Mouse (Mus musculus) natural killer cell, adult 2 months (primary cell): ENCODE data around the gene Dnaja4.

Source experiments
- DNase-seq, 2 experiments: peaks; one replicate each; pipeline ENCODE4 v3.0.0; 2022; ENCODE audit warnings: low spot score in 2 of 2

The Dnaja4 gene

GRCm38 (mm10) chr9:54751684-54752083 lies 53.0 kb downstream of the Dnaja4 start:
- no peak for DNase-seq

- DNase-seq = no peak
Observed at GRCm38 (mm10) chr9:54752201-54752943, 53.7 kb downstream of the Dnaja4 start.

GRCm38 (mm10) chr9:54752944-54753295 lies 54.2 kb downstream of the Dnaja4 start:
- DNase-seq = no peak

- no peak for DNase-seq
Observed at GRCm38 (mm10) chr9:54759592-54759991, 60.9 kb downstream of the Dnaja4 start.

GRCm38 (mm10) chr9:54764091-54764490 lies 65.4 kb downstream of the Dnaja4 start:
- no peak for DNase-seq

GRCm38 (mm10) chr9:54764561-54765217 lies 66.0 kb downstream of the Dnaja4 start, which contains the start of gene Crabp1:
Crabp1 (plus strand) TSS chr9:54764748.
- no peak for DNase-seq

- DNase-seq = no peak
Observed at GRCm38 (mm10) chr9:54765336-54766085, 66.8 kb downstream of the Dnaja4 start.
